Mouse (Mus musculus) stomach, postnatal 0 days (tissue): Measurements from ENCODE around the gene Atp4b.

Experiments used
- CTCF ChIP-seq: IDR thresholded peaks from 2 replicates; pipeline ENCODE4 v1.5.1; 2016; ENCODE audit warnings: antibody characterized with exemption, low read depth, mild to moderate bottlenecking, moderate library complexity
- EP300 ChIP-seq: optimal IDR thresholded peaks from 2 replicates; pipeline ENCODE3; 2016; ENCODE audit warnings: antibody characterized with exemption

DNA sequence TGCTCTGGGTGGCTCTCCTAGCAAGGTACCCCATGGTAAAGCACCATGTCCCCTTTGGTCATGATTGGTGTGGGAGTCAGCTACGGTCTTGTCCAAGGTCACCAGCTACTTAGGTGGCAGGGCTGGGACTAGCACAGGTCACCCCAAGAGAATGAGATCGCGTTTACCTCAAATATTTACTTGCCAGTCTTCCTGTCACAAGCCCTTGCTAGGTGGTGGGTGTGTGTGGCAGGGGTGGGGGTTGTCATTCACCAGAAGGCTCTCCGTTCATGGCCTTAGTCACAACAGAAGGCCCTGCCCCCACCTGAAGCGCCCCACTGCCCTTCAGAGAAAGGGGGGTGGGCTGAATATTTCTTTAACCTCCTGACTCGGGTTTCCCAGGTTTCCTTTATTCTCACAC lies 6.9 kb upstream of the Atp4b start:
- TF ChIP-seq CTCF: no peak
- TF ChIP-seq EP300: no peak
